Mouse (Mus musculus): ENCODE results near the gene Bub1.

DNA sequence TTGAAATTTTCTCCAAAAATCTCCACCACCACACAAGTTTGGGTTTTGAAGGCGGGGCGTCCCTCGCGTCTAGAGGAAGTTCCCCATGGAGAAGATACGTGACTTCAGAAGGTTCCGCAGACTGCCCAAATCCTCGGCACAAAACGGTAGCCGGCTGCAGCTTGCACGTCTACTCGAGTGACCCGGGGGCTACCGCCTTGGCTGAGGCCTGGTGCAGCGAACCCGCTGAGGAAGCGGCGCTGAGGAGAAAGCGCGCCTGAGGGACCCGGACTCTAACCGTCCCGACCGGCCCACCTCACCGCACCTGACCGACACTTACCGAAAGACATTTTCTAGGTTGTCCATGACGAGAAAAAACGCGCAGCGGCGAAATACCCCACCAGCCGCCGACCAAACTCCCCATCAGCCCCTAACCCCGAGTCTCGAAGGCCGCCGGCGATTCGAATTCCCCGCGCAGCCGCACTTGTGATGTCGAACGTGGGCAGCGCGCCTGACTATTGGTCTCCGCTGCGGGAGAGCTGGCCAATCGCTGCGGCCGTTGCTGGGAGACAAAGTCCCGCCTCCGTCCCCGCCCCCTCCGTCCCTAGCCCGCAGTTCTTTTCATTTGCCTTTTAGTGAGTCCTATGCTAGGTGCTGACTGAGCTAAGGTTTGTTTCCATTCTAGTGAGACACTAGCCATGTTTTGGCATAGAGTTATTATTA, at the start of gene Bub1:
- no peak for TF ChIP-seq POLR2A (IDR thresholded peaks at IDR 0.05; ENCODE audit: borderline replicate concordance, extremely low read depth, low read depth, low read length)
- TF ChIP-seq CTCF (IDR thresholded peaks at IDR 0.05; ENCODE audit: insufficient read depth, low read length): no peak

All from lung, adult 2 months (tissue).